Mouse (Mus musculus) A20 (cell line): ENCODE data around the gene Frg2f1.

ENCODE experiments used
- DNase-seq: peaks from one replicate; pipeline ENCODE4 v3.0.0-alpha.2; 2011; ENCODE audit warnings: low read depth, low spot score

Gene Frg2f1

GRCm38 (mm10) chr4:119492933-119493327, 46.4 kb downstream of the Frg2f1 start:
- no peak for DNase-seq

GRCm38 (mm10) chr4:119492291-119492932, 46.9 kb downstream of the Frg2f1 start, which contains the start of gene Rimkla:
Gene Rimkla (minus strand): TSS chr4:119492628.
- DNase-seq: peak; percentile 85

- peak; percentile 66 for DNase-seq
Measured at GRCm38 (mm10) chr4:119490806-119491205, 48.5 kb downstream of the Frg2f1 start.

- no peak for DNase-seq
Measured at GRCm38 (mm10) chr4:119489666-119490065, 49.7 kb downstream of the Frg2f1 start.

- DNase-seq: no peak
Measured at GRCm38 (mm10) chr4:119484882-119485281, 54.4 kb downstream of the Frg2f1 start.

GRCm38 (mm10) chr4:119483051-119483450, 56.3 kb downstream of the Frg2f1 start:
- DNase-seq: no peak
